8 mouse cellular contexts compared by ENCODE assay signal in the genomic region with DNA sequence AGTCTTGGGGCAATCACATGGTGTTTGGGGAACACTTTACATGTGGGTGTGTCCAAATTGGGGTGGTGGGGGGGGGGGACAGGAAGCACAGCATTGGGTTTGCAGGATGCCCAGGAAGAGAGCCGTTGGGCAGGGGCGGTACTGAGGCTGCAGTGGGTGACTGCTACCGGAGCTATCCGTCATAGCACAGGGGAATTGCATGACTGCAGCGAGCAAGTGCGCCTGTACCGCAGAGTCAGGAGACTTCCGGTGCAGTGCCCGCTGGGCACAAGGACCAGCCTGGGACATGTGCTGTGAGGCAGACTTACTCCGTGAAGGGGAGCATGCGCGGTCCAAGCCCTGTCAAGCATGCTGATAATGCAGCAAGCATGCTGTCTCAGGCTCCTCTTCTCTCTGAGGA. TPM values are rescaled to one million over a fixed set of nuclear protein-coding genes. Genes with fewer than 3 reads are reported as not detected.
A peak's percentile ranks its signal among the peaks of the same experiment; 100 is the strongest.
DNase-seq lines count a peak whose midpoint lies in the region; ATAC-seq and TF ChIP-seq lines count a peak whose summit lies in the region.

No protein-coding gene starts in this region.

- no peak for TF ChIP-seq CTCF in hindbrain, postnatal 0 days (IDR thresholded peaks at IDR 0.05; ENCODE audit: low read depth)

- peak overlapping the region; percentile 62 for H3K4me2 ChIP-seq in liver, embryonic 11.5 days
- no peak overlapping the region for H3K4me2 ChIP-seq in forebrain, embryonic 14.5 days (ENCODE audit: low read length)
- H3K4me2 ChIP-seq in hindbrain, postnatal 0 days (ENCODE audit: low read depth, low read length), result no peak overlapping the region

- WGBS in liver, embryonic 11.5 days, result 30% methylated on average over 12 of the region's 12 CpGs
- WGBS in forebrain, embryonic 14.5 days, result 77% methylated on average over 12 of the region's 12 CpGs
- WGBS in hindbrain, postnatal 0 days, result 56% methylated on average over 12 of the region's 12 CpGs

- no peaks in the 10 kb centered on the region for H3K27me3 ChIP-seq in liver, embryonic 11.5 days (replicated peaks; ENCODE audit: control insufficient read depth, insufficient read depth, low read length)
- no peaks in the 10 kb centered on the region for H3K27me3 ChIP-seq in forebrain, embryonic 14.5 days (replicated peaks; ENCODE audit: control insufficient read depth, insufficient read depth, low read length)
- no peaks in the 10 kb centered on the region for H3K27me3 ChIP-seq in hindbrain, postnatal 0 days (ENCODE audit: insufficient read depth, low read length)

- ATAC-seq in activated CD4-positive, CD25-positive, alpha-beta regulatory T cell, adult 4 months, result peak; percentile 84
- ATAC-seq in liver, embryonic 11.5 days (replicated peaks; ENCODE audit: low FRiP score), result peak; percentile 79
- ATAC-seq in forebrain, embryonic 14.5 days, result no peak
- no peak for ATAC-seq in hindbrain, postnatal 0 days

- no peaks in the 10 kb centered on the region for H3K9me3 ChIP-seq in liver, embryonic 11.5 days (ENCODE audit: control insufficient read depth, low read length)
- H3K9me3 ChIP-seq in forebrain, embryonic 14.5 days (replicated peaks; ENCODE audit: control insufficient read depth, low read length), result no peaks in the 10 kb centered on the region
- H3K9me3 ChIP-seq in hindbrain, postnatal 0 days (ENCODE audit: low read length), result no peaks in the 10 kb centered on the region

- H3K36me3 ChIP-seq in liver, embryonic 11.5 days (ENCODE audit: control insufficient read depth, insufficient read depth, low read length), result no peaks in the 10 kb centered on the region
- peaks cover 46% of the 10 kb centered on the region for H3K36me3 ChIP-seq in forebrain, embryonic 14.5 days (ENCODE audit: control insufficient read depth, insufficient read depth, low read length)
- H3K36me3 ChIP-seq in hindbrain, postnatal 0 days (ENCODE audit: insufficient read depth, low read length), result peaks cover 5% of the 10 kb centered on the region

- 0 out of 2 replicates have a peak overlapping the region, but pooled peaks have one; percentile 54 for H3K9ac ChIP-seq in liver, embryonic 11.5 days (ENCODE audit: low read depth, low read length)
- H3K9ac ChIP-seq in forebrain, embryonic 14.5 days (ENCODE audit: low read length), result no peak overlapping the region
- no peak overlapping the region for H3K9ac ChIP-seq in hindbrain, postnatal 0 days (replicated peaks; ENCODE audit: low read length)

- peak; percentile 88 for DNase-seq in CD4-positive, CD25-positive, alpha-beta regulatory T cell, adult 2 months (ENCODE audit: low read depth, low spot score)
- DNase-seq in liver, embryonic 11.5 days (ENCODE audit: low spot score), result no peak
- peak; percentile 66 for DNase-seq in spleen, adult 12 weeks (ENCODE audit: low spot score)
- DNase-seq in embryo, embryonic 9.5 days (ENCODE audit: extremely low spot score), result no peak
- no peak for DNase-seq in adrenal gland, postnatal 10 days
- no peak for DNase-seq in forebrain, embryonic 14.5 days (ENCODE audit: low spot score)
- no peak for DNase-seq in hindbrain, postnatal 0 days (ENCODE audit: low spot score)

- H3K4me1 ChIP-seq in liver, embryonic 11.5 days (replicated peaks; ENCODE audit: control insufficient read depth, insufficient read depth, low read length), result peaks cover 6% of the 10 kb centered on the region; the same call in 1 of the 2 replicates
- H3K4me1 ChIP-seq in forebrain, embryonic 14.5 days (ENCODE audit: control insufficient read depth, insufficient read depth, low read length), result no peaks in the 10 kb centered on the region
- H3K4me1 ChIP-seq in hindbrain, postnatal 0 days (ENCODE audit: insufficient read depth, low read length), result no peaks in the 10 kb centered on the region

- H3K4me3 ChIP-seq in liver, embryonic 11.5 days (ENCODE audit: low read depth, low read length), result peak overlapping the region; percentile 20
- no peak overlapping the region for H3K4me3 ChIP-seq in forebrain, embryonic 14.5 days (ENCODE audit: low read depth, low read length)
- no peak overlapping the region for H3K4me3 ChIP-seq in hindbrain, postnatal 0 days (ENCODE audit: low read length)

- H3K27ac ChIP-seq in liver, embryonic 11.5 days (ENCODE audit: low read depth, low read length), result peak overlapping the region; percentile 40; the same call in 1 of the 2 replicates
- H3K27ac ChIP-seq in forebrain, embryonic 14.5 days (ENCODE audit: low read depth, low read length), result no peak overlapping the region
- H3K27ac ChIP-seq in hindbrain, postnatal 0 days, result no peak overlapping the region

RNA-seq across cellular contexts. Expression of gene Muc13, which starts 42.2 kb away (rescaled TPM):
- 1 to 10 TPM in 1 of 2 experiments, under 1 TPM in 1; 0.41 to 1.3 TPM for polyA plus RNA-seq in activated CD4-positive, CD25-positive, alpha-beta regulatory T cell, adult 4 months (2017; shearing (Covaris generic))
- 10.1 and 10.4 TPM in 2 replicates for polyA plus RNA-seq in liver, embryonic 11.5 days (2014; fragmentation: Nextera tagmentation; extraction: Ambion mirVana)
- total RNA-seq in adrenal gland, postnatal 10 days (2021), result under 1 TPM; 0.09 to 0.18 TPM
- not detected in 2 replicates for polyA plus RNA-seq in forebrain, embryonic 14.5 days (2014; fragmentation: Nextera tagmentation; extraction: Ambion mirVana)
- total RNA-seq in hindbrain, postnatal 0 days (2014; rRNA removed), result not detected in 2 replicates
- polyA plus RNA-seq in hindbrain, postnatal 0 days (2015; fragmentation: Nextera tagmentation; extraction: Ambion mirVana), result 0.06 TPM in 1 of 2 replicates, not detected in the other

Comparison
In these comparisons a context has a peak if more than half of its experiments do, and no peak if none do; other contexts are left out.
1. DNase-seq: peak in CD4-positive, CD25-positive, alpha-beta regulatory T cell, adult 2 months (single experiment) and spleen, adult 12 weeks (single experiment); none in liver, embryonic 11.5 days (single experiment), embryo, embryonic 9.5 days (single experiment), adrenal gland, postnatal 10 days (single experiment), forebrain, embryonic 14.5 days (single experiment) and hindbrain, postnatal 0 days (single experiment).
2. ATAC-seq: peak in activated CD4-positive, CD25-positive, alpha-beta regulatory T cell, adult 4 months (single experiment) and liver, embryonic 11.5 days (single experiment); none in forebrain, embryonic 14.5 days (single experiment) and hindbrain, postnatal 0 days (single experiment).